Mouse (Mus musculus) myocyte (in vitro differentiated cells): ENCODE data around the gene Farsb.

Experiments
- MAX ChIP-seq: IDR thresholded peaks from one replicate; pipeline ENCODE4 v1.6.1; 2011; ENCODE audit warnings: low read depth, mild to moderate bottlenecking, control low read depth
- MYOD1 ChIP-seq, 3 experiments: IDR thresholded peaks; one replicate each; pipeline ENCODE4 v1.6.1; 2011; ENCODE audit warnings: control low read depth in 2 of 3, low read depth in 2 of 3, mild to moderate bottlenecking in 2 of 3, moderate library complexity in 1 of 3; ENCODE audit not compliant: insufficient read length in 2 of 3, control insufficient read depth in 1 of 3
- SRF ChIP-seq: IDR thresholded peaks from one replicate; pipeline ENCODE4 v1.6.1; 2011; ENCODE audit warnings: low read depth; ENCODE audit not compliant: control insufficient read depth, insufficient read length

- TF ChIP-seq SRF (no peak), MAX (no peak), MYOD1 (IDR thresholded peaks at IDR 0.05; ENCODE audit: control insufficient read depth in 1 of 3, insufficient read length in 2 of 3, low read depth in 2 of 3) (no peak)
Observed at GRCm38 (mm10) chr1:78448091-78448490, 40.6 kb downstream of the Farsb start.
